Mouse (Mus musculus) limb, embryonic 15.5 days (tissue): ENCODE results near the gene Gm21958. TPM values are rescaled to one million over a fixed set of nuclear protein-coding genes. Genes with fewer than 3 reads are reported as not detected.
"Not testable (repeated sequence)": the region's sequence is repeated elsewhere in the genome, so short reads cannot be mapped to it uniquely, and the experiment has no call there.

Experiments used
- ATAC-seq: fragments of 200-750 bp; cut with Nextera tagmentation; 2 replicates; pipeline ENCODE4 v1.8.0; 2017; ENCODE audit warnings: low read depth, moderate TSS enrichment; ENCODE audit not compliant: insufficient number of reproducible peaks, low FRiP score, low TSS enrichment
- H3K27ac ChIP-seq: fragments of 300-500 bp; sonication (generic); 2 replicates; pipeline ENCODE4 v1.5.1; 2015; ENCODE audit warnings: moderate library complexity, mild to moderate bottlenecking, inconsistent platforms
- H3K27me3 ChIP-seq: fragments of 300-500 bp; sonication (generic); 2 replicates; pipeline ENCODE4 v1.6.1; 2015; ENCODE audit warnings: inconsistent platforms
- H3K36me3 ChIP-seq: fragments of 300-500 bp; sonication (generic); 2 replicates; pipeline ENCODE4 v1.6.1; 2015; ENCODE audit warnings: inconsistent platforms
- H3K4me1 ChIP-seq: fragments of 300-500 bp; sonication (generic); 2 replicates; pipeline ENCODE4 v1.6.1; 2015; ENCODE audit warnings: inconsistent platforms
- H3K4me2 ChIP-seq: fragments of 300-500 bp; sonication (generic); 2 replicates; pipeline ENCODE4 v1.6.1; 2015; ENCODE audit warnings: mild to moderate bottlenecking, inconsistent platforms
- H3K4me3 ChIP-seq: fragments of 300-500 bp; sonication (generic); 2 replicates; pipeline ENCODE4 v1.5.1; 2015; ENCODE audit warnings: mild to moderate bottlenecking, inconsistent platforms
- H3K9ac ChIP-seq: fragments of 300-500 bp; sonication (generic); 2 replicates; pipeline ENCODE4 v1.6.1; 2015; ENCODE audit warnings: inconsistent platforms
- H3K9me3 ChIP-seq: fragments of 300-500 bp; sonication (generic); 2 replicates; pipeline ENCODE4 v1.6.1; 2016; ENCODE audit warnings: inconsistent platforms
- WGBS: fragments of 180-500 bp; shearing (Covaris S2); methylation state at CpG from one replicate; pipeline ENCODE4 v1.1.7; 2015; 5-methylcytosine and 5-hydroxymethylcytosine counted together
- polyA plus RNA-seq: library from polyadenylated mRNA; unstranded; fragments of >200 nt; fragmentation: Nextera tagmentation; extraction: Ambion mirVana; gene quantifications from 2 replicates; pipeline ENCODE4 v1.2.1, GENCODE M21; 2015

Gene Gm21958
- polyA plus RNA-seq, 1 experiment from 2014 or later = 0.81 TPM

DNA sequence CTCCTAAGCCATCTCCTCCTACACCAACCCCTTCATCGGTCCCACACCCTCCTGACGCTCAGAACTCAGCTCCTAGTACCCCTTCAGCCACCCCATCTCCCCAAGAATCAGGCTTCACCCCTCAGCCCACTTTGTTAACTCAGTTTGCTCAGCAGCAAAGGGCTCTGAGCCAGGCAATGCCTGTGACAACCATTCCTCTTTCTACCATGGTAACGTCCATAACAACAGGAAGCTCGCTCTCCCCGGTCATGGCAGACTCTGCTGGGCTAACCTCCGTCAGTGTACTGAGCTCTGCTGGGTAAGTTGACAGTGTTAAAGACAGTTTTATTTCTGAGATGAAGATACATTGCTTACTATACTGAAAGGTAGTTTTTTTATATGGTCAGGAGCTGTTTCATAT lies 3.2 kb upstream of the Gm21958 start:
- Histone ChIP-seq H3K9me3 (no peaks in the 10 kb centered on the region), H3K4me2 (no peak overlapping the region), H3K36me3 (peaks cover 69% of the 10 kb centered on the region), H3K9ac (no peak overlapping the region), H3K4me1 (no peaks in the 10 kb centered on the region), H3K27ac (no peak overlapping the region), H3K27me3 (no peaks in the 10 kb centered on the region), H3K4me3 (no peak overlapping the region)
- no peak for ATAC-seq
- WGBS = 93% methylated on average over 6 of the region's 6 CpGs

DNA sequence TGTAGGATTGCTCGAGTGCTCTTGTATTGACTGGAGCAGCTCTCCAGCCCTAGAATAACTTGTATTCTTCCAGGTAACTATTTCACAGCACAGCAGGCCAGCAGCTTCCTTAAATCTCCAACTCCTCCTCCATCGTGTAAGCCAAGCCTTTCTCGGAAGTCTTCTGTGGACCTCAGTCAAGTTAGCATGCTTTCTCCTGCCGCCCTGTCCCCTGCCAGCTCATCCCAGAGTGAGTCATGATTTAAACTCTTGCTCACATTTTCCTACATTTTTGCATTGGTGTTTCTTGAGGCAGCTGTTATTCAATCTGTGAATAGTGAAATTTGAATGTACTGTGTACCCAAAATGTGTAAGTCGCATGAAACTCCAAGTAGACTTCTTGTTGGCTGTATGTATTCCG lies 1.3 kb upstream of the Gm21958 start:
- no peak overlapping the region for H3K27ac ChIP-seq
- no peak overlapping the region for H3K9ac ChIP-seq
- no peaks in the 10 kb centered on the region for H3K27me3 ChIP-seq
- H3K36me3 ChIP-seq = peaks cover 68% of the 10 kb centered on the region
- WGBS = 91% methylated on average over 6 of the region's 6 CpGs
- no peak overlapping the region for H3K4me3 ChIP-seq
- no peak for ATAC-seq
- no peaks in the 10 kb centered on the region for H3K4me1 ChIP-seq
- no peak overlapping the region for H3K4me2 ChIP-seq
- H3K9me3 ChIP-seq = no peaks in the 10 kb centered on the region

DNA sequence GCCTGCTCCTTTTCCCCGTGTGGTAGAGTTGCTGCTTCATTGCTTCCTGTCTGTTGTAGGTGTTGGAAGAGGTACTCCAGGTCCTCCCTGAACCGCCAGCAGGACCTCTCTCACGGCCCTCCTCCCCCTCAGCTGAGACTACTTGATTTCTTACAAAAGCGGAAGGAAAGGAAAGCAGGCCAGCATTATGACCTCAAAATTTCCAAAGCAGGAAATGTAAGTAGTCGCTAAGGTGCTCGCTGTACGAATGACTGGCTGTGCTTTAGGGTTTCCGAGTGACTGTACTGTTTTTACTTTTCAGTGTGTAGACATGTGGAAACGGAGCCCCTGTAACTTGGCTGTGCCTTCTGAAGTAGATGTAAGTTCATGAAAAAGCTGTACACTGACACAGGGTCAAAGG lies 5.2 kb downstream of the Gm21958 start:
- ATAC-seq = no peak
- H3K4me1 ChIP-seq = no peaks in the 10 kb centered on the region
- H3K27me3 ChIP-seq = no peaks in the 10 kb centered on the region

DNA sequence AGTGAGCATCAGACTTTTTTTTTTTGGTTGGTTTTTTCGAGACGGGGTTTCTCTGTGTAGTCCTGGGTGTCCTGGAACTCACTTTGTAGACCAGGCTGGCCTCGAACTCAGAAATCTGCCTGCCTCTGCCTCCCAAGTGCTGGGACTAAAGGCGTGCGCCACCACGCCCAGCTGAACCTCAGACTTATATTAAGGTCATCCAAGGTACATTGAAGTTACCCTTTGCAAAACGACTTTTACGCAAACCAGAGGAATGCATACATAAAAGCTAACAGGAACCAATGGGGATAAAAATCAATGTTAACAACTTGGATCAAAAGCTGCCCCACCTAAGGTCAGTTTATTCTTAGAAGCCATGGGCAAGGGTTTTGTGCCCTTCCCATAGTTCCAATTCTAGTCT lies 10.0 kb downstream of the Gm21958 start:
- WGBS = 96% methylated on average over 8 of the region's 8 CpGs
- not testable (repeated sequence) for H3K9ac ChIP-seq, H3K4me1 ChIP-seq, H3K4me2 ChIP-seq, H3K27ac ChIP-seq, H3K27me3 ChIP-seq, ATAC-seq, H3K9me3 ChIP-seq, H3K4me3 ChIP-seq
- H3K36me3 ChIP-seq = peaks cover 75% of the 10 kb centered on the region

More for the DNA sequence above, 5.2 kb downstream of the Gm21958 start:
- H3K27ac ChIP-seq = no peak overlapping the region
- H3K9me3 ChIP-seq = no peaks in the 10 kb centered on the region
- WGBS = 77% methylated on average over 9 of the region's 9 CpGs
- no peak overlapping the region for H3K4me3 ChIP-seq
- H3K9ac ChIP-seq = no peak overlapping the region
- H3K4me2 ChIP-seq = no peak overlapping the region
- peaks cover 78% of the 10 kb centered on the region for H3K36me3 ChIP-seq

DNA sequence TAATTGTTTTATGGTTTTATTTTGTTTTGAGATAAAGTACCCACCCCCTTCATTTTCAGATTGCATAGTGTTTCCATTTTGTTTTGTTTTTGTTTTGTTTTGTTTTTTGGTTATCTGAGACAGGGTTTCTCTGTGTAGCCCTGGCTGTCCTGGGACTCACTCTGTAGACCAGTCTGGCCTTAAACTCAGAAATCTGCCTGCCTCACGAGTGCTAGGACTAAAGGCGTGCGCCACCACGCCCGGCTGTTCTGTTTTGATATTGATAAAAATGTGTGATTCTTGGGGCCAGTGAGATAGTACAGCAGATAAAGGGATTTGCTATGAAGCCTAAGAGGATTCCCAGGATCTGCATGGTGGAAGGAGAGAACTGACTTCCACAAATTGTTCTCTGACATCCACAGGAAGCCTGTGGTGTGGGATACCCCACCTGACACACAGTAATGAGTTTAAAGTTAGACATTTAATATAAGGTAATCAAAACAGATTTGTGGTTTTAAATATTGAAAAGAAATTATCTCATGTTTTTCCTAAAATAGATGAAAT lies 14.3 kb downstream of the Gm21958 start:
- Histone ChIP-seq H3K9me3 (no peaks in the 10 kb centered on the region), H3K36me3 (peaks cover 70% of the 10 kb centered on the region), H3K9ac (no peak overlapping the region), H3K27me3 (no peaks in the 10 kb centered on the region), H3K4me1 (no peaks in the 10 kb centered on the region), H3K27ac (no peak overlapping the region), H3K4me3 (no peak overlapping the region), H3K4me2 (no peak overlapping the region)
- WGBS = 86% methylated on average over 5 of the region's 5 CpGs
- no peak for ATAC-seq

DNA sequence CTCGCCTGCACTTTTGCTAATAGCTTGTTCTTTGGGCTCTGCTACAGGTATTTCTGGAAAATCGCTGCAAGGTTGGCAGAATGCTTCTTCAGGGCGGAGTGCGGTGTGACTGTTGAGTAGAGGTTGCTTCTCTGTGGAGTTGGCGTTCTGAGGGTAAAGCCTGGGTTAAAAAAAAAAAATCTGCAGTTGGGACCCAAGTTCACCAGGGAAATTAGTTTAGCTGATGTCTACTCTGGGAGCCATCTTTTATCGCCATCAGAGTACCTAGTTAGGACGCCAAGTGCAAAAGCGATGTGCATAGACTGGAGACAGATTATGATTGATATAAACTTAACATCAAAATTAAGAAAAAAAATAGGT lies 21.1 kb downstream of the Gm21958 start:
- Histone ChIP-seq H3K36me3 (peaks cover 25% of the 10 kb centered on the region), H3K27ac (peak overlapping the region; percentile 91), H3K4me2 (peak overlapping the region; percentile 49), H3K4me3 (peak overlapping the region; percentile 75), H3K9ac (peak overlapping the region; percentile 71), H3K9me3 (no peaks in the 10 kb centered on the region), H3K27me3 (no peaks in the 10 kb centered on the region), H3K4me1 (peaks cover 3% of the 10 kb centered on the region; the same call in 1 of the 2 replicates)
- no peak for ATAC-seq
- under 1% methylated on average over 8 of the region's 8 CpGs for WGBS

DNA sequence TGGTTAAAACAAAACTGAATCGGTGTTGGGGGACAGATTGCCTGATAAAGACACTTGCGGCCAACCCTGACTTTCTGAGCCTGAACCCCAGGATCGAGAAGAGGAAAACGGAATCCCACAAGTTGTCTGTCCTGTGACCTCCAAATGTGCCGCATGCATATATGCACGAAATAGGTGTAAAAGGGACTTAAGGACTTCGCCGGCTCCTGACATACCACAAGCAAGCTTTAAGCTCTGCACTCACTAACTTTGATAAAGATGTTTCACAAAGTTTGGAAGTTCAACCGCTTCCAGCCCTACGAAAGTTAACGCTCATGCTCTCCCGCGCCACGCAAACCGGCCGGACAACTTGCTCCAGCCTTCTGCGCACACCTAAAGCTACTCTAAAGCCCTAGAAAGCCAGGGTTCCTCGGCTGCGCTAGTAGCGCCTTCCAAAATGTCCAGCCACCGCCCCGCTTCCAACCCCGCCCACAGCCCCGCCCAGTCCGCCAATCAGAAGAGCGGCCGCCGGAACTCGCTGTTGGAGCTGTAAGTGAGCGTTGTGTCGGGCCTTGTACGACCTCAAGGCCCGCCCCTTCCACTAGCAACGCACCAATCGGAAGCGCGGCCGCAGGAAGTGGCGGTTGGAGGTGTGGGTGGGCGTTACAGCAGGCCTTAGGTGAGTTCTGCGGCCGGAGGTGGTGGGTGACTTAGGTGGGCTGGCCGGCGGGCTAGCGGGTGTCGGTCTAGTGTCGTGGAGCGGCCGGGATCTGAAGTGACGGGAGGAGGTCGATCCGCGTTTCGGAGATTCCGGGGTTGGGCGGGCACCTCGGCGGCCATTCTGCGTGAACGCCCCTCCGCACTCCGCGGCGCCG lies 21.7 kb downstream of the Gm21958 start, which contains the start of gene Supt20:
Gene Supt20, plus strand, starts transcription at position 606 of the 854 bp plus-strand sequence.
- ATAC-seq = peak; percentile 98
- peak within 1 kb of the TSS; percentile 75 for H3K4me3 ChIP-seq
- no peaks in the 10 kb centered on the region for H3K9me3 ChIP-seq
- H3K36me3 ChIP-seq = peaks cover 18% of the 10 kb centered on the region
- H3K27me3 ChIP-seq = no peaks in the 10 kb centered on the region
- H3K9ac ChIP-seq = peak within 1 kb of the TSS; percentile 71
- peak within 1 kb of the TSS; percentile 66 for H3K4me2 ChIP-seq
- H3K4me1 ChIP-seq = peaks cover 3% of the 10 kb centered on the region; the same call in 1 of the 2 replicates
- H3K27ac ChIP-seq = peak within 1 kb of the TSS; percentile 91
- WGBS = 1% methylated on average over 64 of the region's 65 CpGs

DNA sequence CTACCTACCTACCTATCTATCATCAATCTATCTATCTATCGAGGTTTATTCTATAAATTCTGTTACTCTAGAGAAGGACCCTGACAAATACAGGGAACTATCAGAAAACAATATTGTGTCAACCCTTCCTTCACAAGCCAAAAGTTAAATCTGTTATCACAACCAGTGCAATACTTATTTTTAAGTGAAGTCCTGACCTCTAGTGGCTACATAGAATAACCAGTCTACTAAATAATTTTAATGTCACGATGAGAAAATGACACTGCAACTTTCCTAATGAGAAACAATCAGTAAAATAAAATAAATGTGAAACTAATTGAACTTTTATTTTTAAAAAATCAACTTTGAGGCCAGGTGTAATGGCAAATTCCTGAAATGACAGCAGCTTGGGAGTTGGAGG lies 25.1 kb downstream of the Gm21958 start:
- Histone ChIP-seq H3K4me2 (no peak overlapping the region), H3K4me3 (no peak overlapping the region), H3K9ac (no peak overlapping the region), H3K27me3 (no peaks in the 10 kb centered on the region), H3K36me3 (no peaks in the 10 kb centered on the region), H3K4me1 (no peaks in the 10 kb centered on the region), H3K9me3 (no peaks in the 10 kb centered on the region), H3K27ac (no peak overlapping the region)
- no peak for ATAC-seq
- WGBS = 41% methylated on average over 2 of the region's 2 CpGs

DNA sequence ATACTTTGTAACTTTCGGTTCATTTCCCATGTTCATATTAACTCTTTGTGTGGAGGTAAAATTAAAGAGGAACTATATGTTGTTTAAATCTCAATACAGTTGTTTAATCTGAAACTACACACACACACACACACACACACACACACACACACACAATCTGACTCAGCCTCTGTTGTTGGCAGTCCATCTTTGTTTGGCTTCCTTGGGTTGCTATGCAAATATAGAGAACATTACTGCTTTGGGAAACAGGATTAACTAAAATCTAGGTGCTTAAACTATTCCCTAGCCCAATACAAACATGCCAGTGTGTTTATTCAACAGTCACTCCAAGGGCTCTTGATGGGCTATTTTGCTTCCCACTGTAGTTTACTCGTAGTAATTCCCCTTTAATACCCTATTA lies 26.9 kb downstream of the Gm21958 start:
- no peaks in the 10 kb centered on the region for H3K4me1 ChIP-seq
- H3K9ac ChIP-seq = no peak overlapping the region
- H3K36me3 ChIP-seq = no peaks in the 10 kb centered on the region
- H3K27me3 ChIP-seq = no peaks in the 10 kb centered on the region
- ATAC-seq = no peak
- WGBS = 43% methylated on average over 2 of the region's 2 CpGs
- H3K27ac ChIP-seq = no peak overlapping the region
- no peaks in the 10 kb centered on the region for H3K9me3 ChIP-seq
- H3K4me2 ChIP-seq = no peak overlapping the region
- H3K4me3 ChIP-seq = no peak overlapping the region

DNA sequence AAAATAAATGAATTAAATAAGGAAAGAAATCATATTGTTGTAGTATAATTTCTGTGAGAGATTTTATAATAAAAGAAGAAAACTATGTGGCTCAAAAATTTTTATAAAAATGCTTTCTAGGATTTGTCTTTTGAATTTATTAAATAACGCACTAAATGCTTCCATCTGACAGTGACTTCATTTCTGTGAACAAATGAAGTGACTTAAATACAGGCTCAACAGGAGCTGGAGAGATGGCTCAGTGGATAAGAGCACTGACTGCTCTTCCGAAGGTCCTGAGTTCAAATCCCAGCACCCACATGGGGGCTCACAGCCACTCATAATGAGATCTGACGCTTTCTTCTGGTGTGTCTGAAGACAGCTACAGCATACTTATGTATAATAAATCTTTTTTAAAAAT lies 29.0 kb downstream of the Gm21958 start:
- H3K9me3 ChIP-seq = no peaks in the 10 kb centered on the region
- no peak overlapping the region for H3K9ac ChIP-seq
- no peaks in the 10 kb centered on the region for H3K36me3 ChIP-seq
- ATAC-seq = no peak
- no peaks in the 10 kb centered on the region for H3K27me3 ChIP-seq
- no peak overlapping the region for H3K27ac ChIP-seq
- no peak overlapping the region for H3K4me3 ChIP-seq
- no peaks in the 10 kb centered on the region for H3K4me1 ChIP-seq
- H3K4me2 ChIP-seq = no peak overlapping the region
- 85% methylated on average over 3 of the region's 3 CpGs for WGBS

DNA sequence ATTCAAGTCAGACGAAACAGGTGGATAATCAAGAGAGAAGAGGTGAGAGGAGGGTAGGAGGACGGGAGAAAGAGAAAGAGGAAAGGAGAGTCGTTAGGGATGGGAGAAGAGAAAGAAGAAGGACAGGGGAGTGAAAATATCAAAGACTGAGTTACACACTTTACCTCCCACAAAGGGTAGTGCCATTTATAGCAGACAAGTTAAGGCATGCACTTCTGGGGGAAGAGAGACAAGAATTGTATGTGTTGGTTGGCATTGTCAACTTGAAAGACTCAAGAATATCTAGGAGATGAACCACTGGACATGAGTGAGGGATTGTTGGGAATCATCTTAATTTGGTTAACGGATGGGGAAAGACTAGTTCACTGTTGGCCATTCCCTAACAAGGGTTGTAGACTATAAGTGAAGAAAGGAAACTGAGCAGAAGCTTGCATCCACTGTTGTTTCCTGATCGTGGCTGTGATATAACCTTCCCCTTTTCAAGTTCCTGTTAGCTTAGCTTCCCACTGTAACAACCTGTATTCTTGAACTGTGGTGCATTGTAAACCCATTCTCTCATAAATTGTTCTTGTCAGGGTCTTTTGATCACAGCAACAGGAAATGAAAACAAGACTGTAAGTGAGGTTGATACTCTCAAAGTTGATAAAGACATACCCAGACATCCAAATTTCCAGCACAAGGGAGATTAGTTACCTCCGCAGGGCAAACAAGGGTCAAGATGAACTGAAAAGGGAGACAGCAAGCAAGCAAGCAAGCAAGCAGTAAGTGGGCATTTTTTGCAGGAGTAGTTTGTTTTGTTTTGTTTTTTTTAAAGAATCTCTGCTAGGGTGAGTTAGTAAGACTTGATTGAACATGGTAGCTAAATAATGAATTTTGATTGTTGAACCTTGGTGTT lies 32.6 kb downstream of the Gm21958 start:
- no peak for ATAC-seq
- Histone ChIP-seq H3K4me2 (no peak overlapping the region), H3K27me3 (no peaks in the 10 kb centered on the region), H3K4me1 (no peaks in the 10 kb centered on the region), H3K36me3 (no peaks in the 10 kb centered on the region), H3K27ac (no peak overlapping the region), H3K9ac (no peak overlapping the region), H3K9me3 (no peaks in the 10 kb centered on the region), H3K4me3 (no peak overlapping the region)
- 65% methylated on average over 6 of the region's 6 CpGs for WGBS

DNA sequence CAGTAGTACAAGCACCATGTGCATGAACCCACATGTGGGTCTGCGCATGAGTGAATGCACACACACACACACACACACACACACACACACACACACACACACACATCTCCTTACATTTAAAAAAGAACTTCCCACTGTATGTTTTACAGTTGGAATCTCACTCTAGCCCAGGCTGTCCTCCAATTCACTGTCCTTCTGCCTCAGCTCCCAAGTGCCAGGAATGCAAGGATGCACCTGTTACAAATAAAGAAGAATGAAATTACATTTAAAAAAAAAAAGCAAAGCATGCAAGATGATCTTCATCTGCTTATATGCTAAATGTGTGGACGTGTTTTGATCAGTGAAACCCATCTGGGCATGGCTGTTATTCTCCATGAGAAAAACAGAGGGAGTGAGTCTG lies 37.3 kb downstream of the Gm21958 start:
- H3K27ac ChIP-seq = peak overlapping the region; percentile 61; the same call in 1 of the 2 replicates
- H3K27me3 ChIP-seq = no peaks in the 10 kb centered on the region
- no peak for ATAC-seq
- H3K9ac ChIP-seq = no peak overlapping the region
- H3K9me3 ChIP-seq = no peaks in the 10 kb centered on the region
- H3K4me1 ChIP-seq = peaks cover 9% of the 10 kb centered on the region; the same call in 1 of the 2 replicates
- no peak overlapping the region for H3K4me2 ChIP-seq
- H3K36me3 ChIP-seq = no peaks in the 10 kb centered on the region
- WGBS = 71% methylated on average over 2 of the region's 2 CpGs
- no peak overlapping the region for H3K4me3 ChIP-seq
